Mouse (Mus musculus) embryonic facial prominence, embryonic 15.5 days (tissue): ENCODE data around the gene Olfr297. TPM values are rescaled to one million over a fixed set of nuclear protein-coding genes. Genes with fewer than 3 reads are reported as not detected.

Experiments
- ATAC-seq: fragments of 200-750 bp; cut with Nextera tagmentation; 2 replicates; pipeline ENCODE4 v1.8.0; 2017; ENCODE audit warnings: low read depth, moderate TSS enrichment; ENCODE audit not compliant: insufficient number of reproducible peaks, low FRiP score, low TSS enrichment
- H3K27ac ChIP-seq: fragments of 300-500 bp; sonication (generic); replicated peaks from 2 replicates; pipeline ENCODE4 v1.5.1; 2015; ENCODE audit warnings: mild to moderate bottlenecking, inconsistent platforms
- H3K27me3 ChIP-seq: fragments of 300-500 bp; sonication (generic); 2 replicates; pipeline ENCODE4 v1.6.1; 2015; ENCODE audit warnings: inconsistent platforms
- H3K36me3 ChIP-seq: fragments of 300-500 bp; sonication (generic); 2 replicates; pipeline ENCODE4 v1.6.1; 2015; ENCODE audit warnings: mild to moderate bottlenecking, inconsistent platforms
- H3K4me1 ChIP-seq: fragments of 300-500 bp; sonication (generic); 2 replicates; pipeline ENCODE4 v1.6.1; 2015; ENCODE audit warnings: inconsistent platforms
- H3K4me2 ChIP-seq: fragments of 300-500 bp; sonication (generic); replicated peaks from 2 replicates; pipeline ENCODE4 v1.6.1; 2015; ENCODE audit warnings: mild to moderate bottlenecking, inconsistent platforms
- H3K4me3 ChIP-seq: fragments of 300-500 bp; sonication (generic); replicated peaks from 2 replicates; pipeline ENCODE4 v1.5.1; 2015; ENCODE audit warnings: mild to moderate bottlenecking, inconsistent platforms
- H3K9ac ChIP-seq: fragments of 300-500 bp; sonication (generic); 2 replicates; pipeline ENCODE4 v1.6.1; 2015; ENCODE audit warnings: inconsistent platforms
- H3K9me3 ChIP-seq: fragments of 300-500 bp; sonication (generic); replicated peaks from 2 replicates; pipeline ENCODE4 v1.6.1; 2016; ENCODE audit warnings: inconsistent platforms
- WGBS: fragments of 180-500 bp; shearing (Covaris S2); methylation state at CpG from one replicate; pipeline ENCODE4 v1.1.7; 2015; 5-methylcytosine and 5-hydroxymethylcytosine counted together
- polyA plus RNA-seq: library from polyadenylated mRNA; unstranded; fragments of >200 nt; fragmentation: Nextera tagmentation; extraction: Ambion mirVana; gene quantifications from 2 replicates; pipeline ENCODE4 v1.2.1, GENCODE M21; 2015

The Olfr297 gene
- polyA plus RNA-seq = not detected in 2 replicates

GRCm38 (mm10) chr7:86519668-86520067 lies at the start of gene Olfr297:
Gene Olfr297, plus strand, starts transcription at chr7:86519968.
- ATAC-seq = no peak

GRCm38 (mm10) chr7:86492384-86492783 lies 27.4 kb upstream of the Olfr297 start, which contains the start of gene Olfr298:
Gene Olfr298, minus strand, starts transcription at chr7:86492484.
- H3K4me3 ChIP-seq = no peak within 1 kb of the TSS

More at GRCm38 (mm10) chr7:86519668-86520067, at the start of gene Olfr297:
- H3K4me2 ChIP-seq = no peak within 1 kb of the TSS
- no peaks in the 10 kb centered on the region for H3K36me3 ChIP-seq
- no peak within 1 kb of the TSS for H3K9ac ChIP-seq
- H3K27ac ChIP-seq = no peak within 1 kb of the TSS
- H3K4me1 ChIP-seq = no peaks in the 10 kb centered on the region
- H3K9me3 ChIP-seq = no peaks in the 10 kb centered on the region
- no peaks in the 10 kb centered on the region for H3K27me3 ChIP-seq
- no peak within 1 kb of the TSS for H3K4me3 ChIP-seq

More at GRCm38 (mm10) chr7:86492384-86492783, 27.4 kb upstream of the Olfr297 start, which contains the start of gene Olfr298:
- Histone ChIP-seq H3K4me1 (no peaks in the 10 kb centered on the region), H3K27ac (no peak within 1 kb of the TSS), H3K9me3 (no peaks in the 10 kb centered on the region), H3K27me3 (no peaks in the 10 kb centered on the region), H3K4me2 (no peak within 1 kb of the TSS), H3K9ac (no peak within 1 kb of the TSS), H3K36me3 (no peaks in the 10 kb centered on the region)
- 71% methylated on average over 1 of the region's 1 CpGs for WGBS
- ATAC-seq = no peak

Other genes starting within 250 kb of the Olfr297 start
- 0.12 TPM in 1 of 2 replicates, not detected in the other for gene Olfr310, start 242.8 kb upstream of the Olfr297 start, polyA plus RNA-seq
- gene Olfr309, start 206.3 kb upstream of the Olfr297 start, polyA plus RNA-seq = 0.08 and 0.17 TPM in 2 replicates
- gene Olfr308, start 194.3 kb upstream of the Olfr297 start, polyA plus RNA-seq = not detected in 2 replicates
- gene Olfr307, start 182.4 kb upstream of the Olfr297 start, polyA plus RNA-seq = not detected in 2 replicates
- gene Olfr305, start 153.0 kb upstream of the Olfr297 start, polyA plus RNA-seq = not detected in 2 replicates
- not detected in 2 replicates for gene Olfr304, start 133.3 kb upstream of the Olfr297 start, polyA plus RNA-seq
- gene Olfr303, start 122.2 kb upstream of the Olfr297 start, polyA plus RNA-seq = not detected in 2 replicates
- 0.08 and 0.13 TPM in 2 replicates for gene Olfr301, start 116.1 kb upstream of the Olfr297 start, polyA plus RNA-seq
- gene Olfr299, start 60.0 kb upstream of the Olfr297 start, polyA plus RNA-seq = 0.19 TPM in 1 of 2 replicates, not detected in the other
- gene Olfr298, start 27.5 kb upstream of the Olfr297 start, polyA plus RNA-seq = 0.43 TPM in 1 of 2 replicates, not detected in the other
- gene Olfr295, start 63.9 kb downstream of the Olfr297 start, polyA plus RNA-seq = 0.07 TPM in 2 replicates
- not detected in 2 replicates for gene Olfr294, start 96.7 kb downstream of the Olfr297 start, polyA plus RNA-seq
- 0.09 TPM in 1 of 2 replicates, not detected in the other for gene Olfr293, start 129.1 kb downstream of the Olfr297 start, polyA plus RNA-seq
- 0.11 TPM in 1 of 2 replicates, not detected in the other for gene Olfr292, start 168.4 kb downstream of the Olfr297 start, polyA plus RNA-seq